Mouse (Mus musculus): Measurements from ENCODE around the gene Ugdh.

DNA sequence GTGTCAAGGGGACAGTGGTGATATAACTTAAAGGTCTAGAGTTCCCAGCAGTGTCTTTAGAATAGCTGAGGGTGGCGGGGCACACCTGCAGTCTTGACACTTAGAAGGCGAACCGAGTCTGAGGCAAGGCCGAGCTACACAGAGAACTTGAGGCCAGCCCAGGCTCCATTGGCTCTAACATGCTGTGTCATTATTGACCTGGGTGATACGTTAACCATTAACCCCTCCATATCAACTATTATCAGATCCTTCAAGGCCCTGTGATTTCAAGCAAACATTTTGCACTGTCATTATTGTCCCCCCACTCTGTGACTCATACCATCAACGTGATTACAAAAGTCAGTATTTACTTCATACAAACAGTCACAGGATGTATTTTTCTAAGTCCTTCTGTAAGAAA is 11.5 kb downstream of the Ugdh start:
- TF ChIP-seq CTCF (conservative IDR thresholded peaks at IDR 0.05; ENCODE audit: low read length) (no peak), POU5F1 (IDR thresholded peaks at IDR 0.05; ENCODE audit: borderline replicate concordance, low read length) (no peak), NANOG (IDR thresholded peaks at IDR 0.05; ENCODE audit: borderline replicate concordance, low read length) (no peak)
